Mouse (Mus musculus): ENCODE data around the gene Dock8. TPM values are rescaled to one million over a fixed set of nuclear protein-coding genes. Genes with fewer than 3 reads are reported as not detected.

Gene Dock8
- polyA plus RNA-seq, 1 experiment from 2014 or later = 9.0 TPM

- no peak for TF ChIP-seq CTCF (IDR thresholded peaks at IDR 0.05; ENCODE audit: low read depth)
- Histone ChIP-seq H3K9ac (ENCODE audit: low read depth, low read length) (no peak overlapping the region), H3K4me3 (replicated peaks; ENCODE audit: low read depth, low read length) (no peak overlapping the region), H3K27me3 (ENCODE audit: insufficient read depth, low read length) (no peaks in the 10 kb centered on the region), H3K4me1 (replicated peaks; ENCODE audit: insufficient read depth, low read length) (no peaks in the 10 kb centered on the region), H3K4me2 (ENCODE audit: low read length) (no peak overlapping the region), H3K36me3 (ENCODE audit: insufficient read depth, low read length) (no peaks in the 10 kb centered on the region), H3K27ac (peak overlapping the region; percentile 62), H3K9me3 (replicated peaks; ENCODE audit: low read length) (no peaks in the 10 kb centered on the region)
- 49% methylated on average over 9 of the region's 9 CpGs for WGBS
- DNase-seq (ENCODE audit: low spot score) (peak; percentile 43), ATAC-seq (replicated peaks; ENCODE audit: low FRiP score, low read depth) (peak; percentile 87)
These were observed 222.8 kb downstream of the Dock8 start for GRCm38 (mm10) chr19:25221964-25222640.

- H3K4me2 ChIP-seq (ENCODE audit: low read length) = no peak overlapping the region
- no peak for ATAC-seq (replicated peaks; ENCODE audit: low FRiP score, low read depth)
- no peaks in the 10 kb centered on the region for H3K4me1 ChIP-seq (replicated peaks; ENCODE audit: insufficient read depth, low read length)
- no peak overlapping the region for H3K27ac ChIP-seq
- no peak for DNase-seq (ENCODE audit: low spot score)
- no peaks in the 10 kb centered on the region for H3K9me3 ChIP-seq (replicated peaks; ENCODE audit: low read length)
- TF ChIP-seq CTCF (IDR thresholded peaks at IDR 0.05; ENCODE audit: low read depth) = no peak
- no peaks in the 10 kb centered on the region for H3K36me3 ChIP-seq (ENCODE audit: insufficient read depth, low read length)
- no peak overlapping the region for H3K4me3 ChIP-seq (replicated peaks; ENCODE audit: low read depth, low read length)
- WGBS = 84% methylated on average over 4 of the region's 4 CpGs
- H3K27me3 ChIP-seq (ENCODE audit: insufficient read depth, low read length) = no peaks in the 10 kb centered on the region
- no peak overlapping the region for H3K9ac ChIP-seq (ENCODE audit: low read depth, low read length)
These were observed 231.0 kb downstream of the Dock8 start for GRCm38 (mm10) chr19:25230058-25230974.

GRCm38 (mm10) chr19:25230975-25231334, 231.6 kb downstream of the Dock8 start:
- DNase-seq (ENCODE audit: low spot score) (no peak), ATAC-seq (replicated peaks; ENCODE audit: low FRiP score, low read depth) (no peak)
- Histone ChIP-seq H3K9me3 (replicated peaks; ENCODE audit: low read length) (no peaks in the 10 kb centered on the region), H3K27me3 (ENCODE audit: insufficient read depth, low read length) (no peaks in the 10 kb centered on the region), H3K4me3 (replicated peaks; ENCODE audit: low read depth, low read length) (no peak overlapping the region), H3K36me3 (ENCODE audit: insufficient read depth, low read length) (no peaks in the 10 kb centered on the region), H3K27ac (no peak overlapping the region), H3K9ac (ENCODE audit: low read depth, low read length) (no peak overlapping the region), H3K4me1 (replicated peaks; ENCODE audit: insufficient read depth, low read length) (no peaks in the 10 kb centered on the region), H3K4me2 (ENCODE audit: low read length) (no peak overlapping the region)
- TF ChIP-seq CTCF (IDR thresholded peaks at IDR 0.05; ENCODE audit: low read depth) = no peak
- WGBS = 63% methylated on average over 4 of the region's 4 CpGs

- H3K27me3 ChIP-seq (ENCODE audit: insufficient read depth, low read length) = 0 out of 2 replicates have a peak, but pooled peaks cover 3% of the 10 kb centered on the region
- TF ChIP-seq CTCF (IDR thresholded peaks at IDR 0.05; ENCODE audit: low read depth) = no peak
- H3K36me3 ChIP-seq (ENCODE audit: insufficient read depth, low read length) = no peaks in the 10 kb centered on the region
- WGBS = 56% methylated on average over 10 of the region's 10 CpGs
- H3K27ac ChIP-seq = no peak overlapping the region
- no peak overlapping the region for H3K9ac ChIP-seq (ENCODE audit: low read depth, low read length)
- no peak overlapping the region for H3K4me3 ChIP-seq (replicated peaks; ENCODE audit: low read depth, low read length)
- DNase-seq (ENCODE audit: low spot score) (no peak), ATAC-seq (replicated peaks; ENCODE audit: low FRiP score, low read depth) (no peak)
- H3K4me1 ChIP-seq (replicated peaks; ENCODE audit: insufficient read depth, low read length) = no peaks in the 10 kb centered on the region
- no peak overlapping the region for H3K4me2 ChIP-seq (ENCODE audit: low read length)
- H3K9me3 ChIP-seq (replicated peaks; ENCODE audit: low read length) = no peaks in the 10 kb centered on the region
These were observed 232.7 kb downstream of the Dock8 start for GRCm38 (mm10) chr19:25232032-25232431.

- peak within 1 kb of the TSS; percentile 61 for H3K9ac ChIP-seq (ENCODE audit: low read depth, low read length)
- DNase-seq (ENCODE audit: low spot score) (peak; percentile 63), ATAC-seq (replicated peaks; ENCODE audit: low FRiP score, low read depth) (peak; percentile 88)
- peak within 1 kb of the TSS; percentile 84 for H3K27ac ChIP-seq
- H3K4me2 ChIP-seq (ENCODE audit: low read length) = peak within 1 kb of the TSS; percentile 95
- TF ChIP-seq CTCF (IDR thresholded peaks at IDR 0.05; ENCODE audit: low read depth) = no peak
- under 1% methylated on average over 74 of the region's 76 CpGs for WGBS
- H3K36me3 ChIP-seq (ENCODE audit: insufficient read depth, low read length) = no peaks in the 10 kb centered on the region
- 0 out of 2 replicates have a peak, but pooled peaks cover 5% of the 10 kb centered on the region for H3K4me1 ChIP-seq (replicated peaks; ENCODE audit: insufficient read depth, low read length)
- H3K9me3 ChIP-seq (replicated peaks; ENCODE audit: low read length) = no peaks in the 10 kb centered on the region
- 0 out of 2 replicates have a peak, but pooled peaks cover 3% of the 10 kb centered on the region for H3K27me3 ChIP-seq (ENCODE audit: insufficient read depth, low read length)
- H3K4me3 ChIP-seq (replicated peaks; ENCODE audit: low read depth, low read length) = peak within 1 kb of the TSS; percentile 63
These were observed 237.5 kb downstream of the Dock8 start, which contains the start of gene Kank1 for GRCm38 (mm10) chr19:25236596-25237491. Gene Kank1, plus strand, starts transcription at chr19:25236975.

Measured in kidney, postnatal 0 days (tissue).